Mouse (Mus musculus) right cerebral cortex, adult 18-20 months (tissue): Measurements from ENCODE around the gene Ppp1ca.

Source experiments
- DNase-seq: peaks from one replicate; pipeline ENCODE4 v3.0.0; 2022; ENCODE audit warnings: mixed read lengths

The Ppp1ca gene

DNA sequence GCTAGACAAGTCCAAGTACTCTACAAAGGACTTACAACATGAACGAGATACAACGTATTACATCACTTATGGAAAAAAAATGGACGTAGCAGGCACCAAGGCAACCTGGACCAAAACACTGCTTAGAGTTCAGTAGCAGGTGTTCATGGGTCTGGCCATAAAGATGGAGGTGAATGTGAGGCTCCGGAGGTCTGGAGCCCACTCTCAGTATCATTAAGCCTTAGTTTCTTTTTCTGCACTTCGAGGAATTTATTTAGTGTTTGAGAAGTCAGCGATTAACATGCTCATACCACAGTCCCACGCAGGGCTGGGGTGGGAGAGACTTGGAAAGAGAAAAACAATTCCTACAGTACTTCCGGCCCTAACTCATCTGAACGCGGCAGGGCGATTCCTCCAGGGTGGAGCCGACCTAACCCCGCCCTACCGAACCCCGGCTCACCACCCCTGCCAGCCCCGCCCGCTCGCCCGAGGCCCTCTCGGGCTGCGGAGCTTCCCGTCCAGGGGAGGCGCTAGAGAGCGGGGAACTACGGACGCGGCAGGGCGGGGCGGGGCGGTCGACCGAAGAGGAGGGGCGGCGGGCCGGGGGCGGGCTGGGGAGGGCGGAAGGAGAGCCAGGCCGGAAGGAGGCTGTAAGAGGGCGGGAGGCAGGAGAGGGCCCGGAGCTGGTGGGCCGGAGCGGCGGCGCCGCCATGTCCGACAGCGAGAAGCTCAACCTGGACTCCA is at the start of gene Ppp1ca:
Gene Ppp1ca (plus strand): TSS at position 538 of the 723 bp plus-strand sequence.
- DNase-seq, result peak; percentile 94

DNA sequence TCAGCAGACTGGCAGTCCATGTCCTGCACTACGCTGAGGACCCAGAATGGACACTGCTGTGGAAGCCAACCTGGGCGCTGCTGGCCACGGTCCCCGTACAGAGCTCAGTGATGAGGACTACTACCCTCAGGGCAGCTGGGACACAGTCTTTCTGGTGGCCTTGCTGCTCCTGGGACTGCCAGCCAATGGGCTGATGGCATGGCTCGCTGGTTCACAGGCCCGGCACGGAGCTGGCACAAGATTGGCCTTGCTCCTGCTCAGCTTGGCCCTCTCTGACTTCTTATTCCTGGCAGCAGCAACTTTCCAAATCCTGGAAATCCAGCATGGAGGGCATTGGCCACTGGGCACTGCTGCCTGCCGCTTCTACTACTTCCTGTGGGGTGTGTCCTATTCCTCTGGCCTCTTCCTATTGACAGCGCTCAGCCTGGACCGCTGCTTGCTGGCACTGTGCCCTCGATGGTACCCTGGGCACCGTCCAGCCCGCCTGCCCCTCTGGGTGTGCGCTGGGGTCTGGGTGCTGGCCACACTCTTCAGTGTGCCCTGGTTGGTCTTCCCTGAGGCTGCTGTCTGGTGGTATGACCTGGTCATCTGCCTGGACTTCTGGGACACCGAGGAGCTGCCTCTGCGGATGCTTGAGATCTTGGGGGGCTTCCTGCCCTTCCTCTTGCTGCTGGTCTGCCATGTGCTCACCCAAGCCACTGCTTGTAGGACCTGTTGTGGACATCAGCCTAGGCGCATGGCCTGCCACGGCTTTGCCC is 49.3 kb upstream of the Ppp1ca start:
- DNase-seq, result no peak

DNA sequence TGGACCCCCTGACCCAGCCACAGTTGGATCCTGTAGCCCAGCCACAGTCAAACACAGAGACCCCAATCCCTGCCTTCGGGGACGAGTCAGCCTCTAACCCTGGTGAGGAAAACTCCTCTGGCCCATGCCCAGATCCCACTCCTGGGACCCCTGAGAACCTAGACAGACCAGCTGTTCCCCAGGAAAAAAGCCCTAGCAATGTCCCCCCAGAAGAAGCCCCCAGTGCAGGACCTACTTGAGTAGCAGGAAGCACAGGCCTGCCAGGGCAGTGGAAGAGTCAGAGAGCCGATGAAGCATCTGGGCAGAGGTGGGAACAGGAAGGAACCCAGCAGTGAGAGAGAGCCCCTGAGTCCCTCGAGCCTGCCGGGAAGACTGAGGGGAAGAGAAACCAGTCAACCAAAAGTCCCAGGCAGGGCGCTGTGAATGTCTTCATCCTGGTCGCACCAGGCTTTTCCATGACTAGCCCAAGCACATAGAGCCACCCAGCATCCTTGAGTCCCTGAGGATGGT is 48.1 kb upstream of the Ppp1ca start, which contains the start of gene Cabp4:
Gene Cabp4 (minus strand): TSS at position 275 of the 510 bp plus-strand sequence.
- no peak for DNase-seq

DNA sequence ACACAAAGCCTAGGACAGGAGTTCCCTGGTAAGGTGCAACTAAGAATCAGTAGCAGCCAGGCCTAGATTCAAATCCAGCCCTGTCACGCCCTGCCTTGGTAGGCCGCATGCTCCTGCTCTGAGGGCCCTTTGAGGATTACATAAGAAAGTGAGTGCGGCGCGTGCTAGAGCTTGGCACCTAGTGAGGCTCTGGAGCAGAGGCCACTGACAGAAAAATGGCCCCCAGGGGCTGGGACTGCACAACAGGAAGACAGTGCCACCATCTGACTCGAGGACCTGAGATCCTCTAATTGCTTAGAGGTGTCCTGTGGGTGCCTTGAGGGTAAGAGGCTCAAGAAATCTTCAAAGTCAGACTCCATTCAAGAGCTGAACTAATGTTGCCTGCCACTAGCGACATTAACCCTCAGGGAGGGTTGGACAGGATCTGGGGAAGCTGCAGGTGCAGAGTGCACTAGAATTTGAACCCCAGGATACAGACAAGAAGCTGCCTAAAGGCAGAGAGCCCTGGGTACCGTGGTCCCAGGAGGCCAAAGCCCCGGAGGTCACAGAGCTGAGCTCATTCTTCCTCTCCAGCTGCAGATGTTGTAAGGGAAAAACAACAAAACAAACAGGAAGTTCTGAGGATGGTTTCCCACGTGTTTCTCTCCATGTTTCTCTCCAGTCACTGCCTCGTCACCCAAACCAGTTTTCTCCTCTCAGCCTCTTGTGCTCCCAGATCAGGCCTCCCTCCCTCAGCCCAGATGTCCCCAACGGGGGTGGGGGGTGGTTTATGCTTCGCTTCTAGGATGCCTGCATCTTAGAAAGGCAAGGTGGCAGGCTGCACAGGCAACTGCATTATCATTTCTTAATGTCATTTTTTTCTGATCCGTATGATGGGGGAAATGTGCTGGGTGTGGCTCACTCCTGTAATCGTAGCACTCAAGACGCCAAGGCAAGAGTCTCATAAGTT is 47.0 kb upstream of the Ppp1ca start:
- DNase-seq, result no peak

DNA sequence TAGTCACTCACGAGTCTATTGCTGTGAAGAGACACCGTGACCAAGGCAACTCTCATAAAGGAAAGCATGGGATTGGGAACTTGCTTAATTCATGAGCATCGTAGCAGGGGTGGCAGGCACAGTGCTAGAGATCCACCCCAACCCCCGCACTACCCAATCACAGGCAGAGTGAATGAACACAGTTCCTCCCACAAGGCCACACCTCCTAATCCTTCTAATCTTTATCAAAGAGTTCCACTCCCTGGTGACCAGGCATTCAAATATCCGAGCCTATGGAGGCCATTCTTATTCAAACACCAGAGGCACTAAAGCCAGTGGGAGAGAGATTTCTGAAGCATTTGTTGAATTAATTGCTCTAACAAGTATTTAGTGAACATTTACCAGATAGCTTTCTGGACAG is 45.9 kb upstream of the Ppp1ca start:
- no peak for DNase-seq

DNA sequence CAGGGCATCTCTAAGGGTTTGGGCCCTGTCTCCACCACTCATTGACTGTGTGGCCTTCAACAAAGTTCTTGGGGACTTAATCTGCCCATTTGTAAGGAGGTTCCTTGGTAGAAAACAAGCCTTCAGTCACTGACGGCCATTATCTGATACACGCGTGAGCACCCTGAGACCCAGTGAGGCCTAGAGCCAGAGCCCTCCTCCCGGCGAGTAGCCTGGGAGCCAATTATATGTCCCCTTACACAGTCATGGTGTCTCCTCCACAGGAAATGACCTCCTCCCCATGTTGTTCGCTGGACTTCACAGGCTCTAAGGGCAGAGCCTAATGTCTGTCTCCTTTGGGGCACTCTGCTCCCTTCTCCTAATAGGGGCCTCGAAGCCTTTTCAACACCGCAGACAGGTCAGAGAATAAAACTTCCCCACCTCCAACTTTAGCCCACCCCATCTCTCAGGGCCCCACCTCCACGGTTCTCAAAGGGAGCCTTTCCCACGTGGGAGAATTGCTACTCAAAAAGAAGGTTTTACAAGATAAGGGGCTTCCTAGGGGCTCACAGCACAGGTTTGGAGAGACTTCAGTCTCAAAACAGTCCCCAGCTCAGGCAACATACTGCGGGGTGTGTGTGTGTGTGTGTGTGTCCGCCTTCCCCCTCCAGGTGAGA is 45.4 kb upstream of the Ppp1ca start:
- no peak for DNase-seq

DNA sequence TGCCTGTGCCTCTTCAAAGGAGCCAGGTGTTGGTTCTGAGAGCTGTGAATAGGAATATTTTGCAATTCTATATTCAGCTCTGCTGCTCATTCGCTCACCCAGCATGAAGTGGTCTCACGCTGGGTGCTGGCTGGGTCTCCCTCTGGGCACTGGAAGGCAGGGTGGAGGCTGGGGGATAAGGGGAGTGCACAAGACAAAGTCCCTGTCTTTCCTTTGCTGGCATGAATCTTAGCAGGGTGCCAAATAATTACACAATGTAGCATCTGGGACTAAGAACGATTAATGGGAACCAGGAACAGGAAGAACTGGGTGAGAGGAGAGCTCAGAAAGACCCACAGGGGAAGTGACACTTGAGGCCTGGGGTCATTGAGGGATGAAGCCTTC is 44.9 kb upstream of the Ppp1ca start:
- no peak for DNase-seq

DNA sequence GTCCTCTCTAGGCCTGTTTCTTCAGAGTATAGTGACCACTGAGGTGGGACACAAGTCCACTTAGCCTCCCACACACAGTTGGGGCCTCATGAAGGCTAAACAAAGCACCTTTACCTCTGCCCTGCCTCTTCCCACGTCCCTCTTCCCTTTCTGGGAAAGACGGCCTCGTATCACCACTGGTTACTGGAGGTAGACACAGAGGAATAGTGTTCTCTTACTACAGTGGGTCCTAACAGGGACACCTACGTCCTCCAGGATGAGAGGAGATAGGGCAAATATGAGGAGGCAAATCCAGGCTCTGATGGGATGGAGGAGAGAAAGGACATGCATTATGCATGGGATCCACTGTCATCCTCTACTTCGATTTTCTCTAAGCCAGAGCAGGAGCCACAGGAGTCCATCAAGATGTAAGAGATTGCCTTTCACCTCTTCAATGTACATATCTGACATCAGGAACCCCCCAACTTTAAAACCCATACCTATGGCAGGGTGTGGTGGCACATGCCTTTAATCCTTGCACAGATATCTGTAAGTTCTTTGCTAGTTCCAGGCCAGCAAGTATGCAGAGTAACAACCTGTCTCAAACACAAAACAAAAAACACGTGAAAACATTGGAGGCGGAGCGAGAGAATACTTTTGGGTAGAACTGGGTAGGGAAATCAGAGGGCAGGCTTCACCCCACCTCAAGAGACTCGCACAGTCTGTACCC is 43.9 kb upstream of the Ppp1ca start:
- DNase-seq, result no peak

DNA sequence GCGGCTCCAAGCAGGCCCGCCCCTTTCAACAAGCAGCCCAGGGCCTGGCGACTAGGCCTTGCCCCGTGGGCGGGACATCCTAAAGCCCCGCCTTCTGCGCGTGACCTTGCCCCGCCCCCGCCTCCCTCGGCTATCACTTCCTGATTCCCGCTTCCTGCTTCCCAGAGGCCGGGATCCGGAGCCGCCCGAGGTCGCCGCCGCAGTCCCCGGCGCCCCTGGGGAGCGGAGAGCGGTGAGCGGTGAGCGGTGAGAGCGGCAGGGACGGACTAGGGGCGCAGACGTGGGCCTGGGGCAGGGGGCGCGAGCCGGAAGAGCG is 43.4 kb upstream of the Ppp1ca start, which contains the start of gene Coro1b:
Gene Coro1b (plus strand): TSS at position 129 of the 316 bp plus-strand sequence.
- DNase-seq, result peak; percentile 95

DNA sequence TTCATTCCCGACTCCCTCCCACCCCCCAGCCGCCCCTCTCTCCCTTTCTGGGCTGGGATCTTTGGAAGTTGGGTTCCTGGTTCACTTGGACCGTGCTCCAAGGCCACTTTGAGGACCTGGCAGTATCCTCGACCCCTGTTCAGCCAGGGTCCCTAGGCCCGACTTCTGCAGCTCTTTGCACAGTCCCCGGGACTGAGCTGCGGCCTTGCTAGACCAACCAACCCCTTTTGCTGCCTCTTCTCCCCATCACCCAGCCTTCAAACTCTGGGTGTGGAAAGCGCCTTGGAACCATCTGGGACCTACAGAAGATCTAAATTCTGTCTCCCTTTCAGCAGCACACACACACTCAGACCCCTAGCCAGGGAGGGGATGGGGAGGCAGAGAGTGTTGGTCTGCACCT is 43.0 kb upstream of the Ppp1ca start:
- DNase-seq, result no peak

DNA sequence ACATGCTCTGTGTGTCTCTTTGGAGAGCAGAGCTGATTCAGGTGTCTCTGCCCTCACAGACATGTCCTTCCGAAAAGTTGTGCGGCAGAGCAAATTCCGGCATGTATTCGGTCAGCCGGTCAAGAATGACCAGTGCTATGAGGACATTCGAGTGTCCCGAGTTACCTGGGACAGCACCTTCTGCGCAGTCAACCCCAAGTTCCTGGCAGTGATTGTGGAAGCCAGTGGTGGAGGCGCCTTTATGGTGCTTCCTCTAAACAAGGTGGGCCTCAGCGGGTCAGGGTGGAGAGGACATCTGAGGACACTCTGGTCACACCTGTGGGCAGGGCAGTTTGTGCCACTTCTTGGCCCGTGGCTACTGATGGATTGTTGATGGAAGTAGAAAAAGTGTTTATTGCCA is 42.6 kb upstream of the Ppp1ca start:
- DNase-seq, result no peak

DNA sequence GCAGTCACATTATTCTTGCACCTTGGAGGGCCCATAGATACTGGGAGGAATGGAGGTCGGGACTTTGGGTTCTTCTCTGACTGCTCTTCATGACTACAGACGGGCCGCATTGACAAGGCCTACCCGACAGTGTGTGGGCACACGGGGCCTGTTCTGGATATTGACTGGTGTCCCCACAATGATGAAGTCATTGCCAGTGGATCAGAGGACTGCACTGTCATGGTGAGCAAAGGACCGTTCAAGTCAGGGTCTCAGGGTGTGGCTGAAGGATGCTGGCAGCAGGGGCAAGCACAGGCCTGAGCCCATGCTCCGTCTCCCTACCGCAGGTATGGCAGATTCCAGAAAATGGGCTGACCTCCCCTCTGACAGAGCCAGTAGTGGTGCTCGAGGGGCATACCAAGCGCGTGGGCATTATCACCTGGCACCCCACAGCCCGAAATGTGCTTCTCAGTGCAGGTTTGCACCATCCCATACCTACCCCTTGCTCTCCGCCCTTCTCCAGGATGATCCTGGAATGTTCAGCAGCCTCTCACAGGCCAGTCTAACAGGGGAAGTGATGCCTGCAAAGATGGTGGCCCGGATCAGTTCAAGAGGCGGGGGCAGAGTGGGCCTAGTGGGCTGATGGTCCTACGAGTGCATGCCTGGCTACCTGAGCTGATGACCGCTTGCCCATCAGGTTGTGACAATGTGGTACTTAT is 42.0 kb upstream of the Ppp1ca start:
- no peak for DNase-seq

DNA sequence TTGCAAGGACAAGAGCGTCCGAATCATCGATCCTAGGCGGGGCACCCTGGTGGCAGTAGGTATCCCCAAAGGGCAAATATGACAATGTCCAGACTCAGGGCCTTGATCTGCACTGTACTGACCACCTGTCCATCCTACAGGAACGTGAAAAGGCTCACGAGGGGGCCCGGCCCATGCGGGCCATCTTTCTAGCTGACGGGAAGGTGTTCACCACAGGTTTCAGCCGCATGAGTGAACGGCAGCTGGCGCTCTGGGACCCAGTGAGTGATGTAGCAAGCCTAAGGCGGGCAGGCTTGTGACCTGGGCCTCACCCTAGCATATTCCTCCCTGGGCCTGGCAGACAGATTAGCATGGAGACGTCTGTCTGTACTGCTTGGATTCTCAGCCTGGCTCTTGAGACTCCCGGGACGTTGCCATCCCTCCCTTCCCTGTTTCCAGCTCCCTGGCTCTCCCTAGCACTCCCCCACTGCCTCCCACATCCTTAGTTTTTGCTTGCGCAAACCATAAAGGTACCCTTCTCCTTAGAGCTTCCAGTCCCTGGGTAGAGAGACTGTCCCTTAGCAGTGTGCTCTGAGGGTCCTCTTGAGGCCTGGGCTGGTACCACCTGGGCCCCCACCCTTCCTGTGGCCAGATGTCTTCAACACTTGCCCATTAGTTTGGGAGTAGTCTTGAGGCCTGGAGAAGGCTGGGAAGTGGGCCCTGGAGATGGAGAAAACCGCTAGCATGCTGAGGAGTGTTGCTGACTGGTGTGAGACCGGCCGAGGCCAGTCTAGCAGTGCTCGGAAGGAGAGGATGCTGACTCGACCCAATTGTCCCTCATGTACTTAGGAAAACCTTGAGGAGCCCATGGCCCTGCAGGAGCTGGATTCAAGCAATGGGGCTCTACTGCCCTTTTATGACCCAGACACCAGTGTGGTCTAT is 41.0 kb upstream of the Ppp1ca start:
- DNase-seq, result no peak

DNA sequence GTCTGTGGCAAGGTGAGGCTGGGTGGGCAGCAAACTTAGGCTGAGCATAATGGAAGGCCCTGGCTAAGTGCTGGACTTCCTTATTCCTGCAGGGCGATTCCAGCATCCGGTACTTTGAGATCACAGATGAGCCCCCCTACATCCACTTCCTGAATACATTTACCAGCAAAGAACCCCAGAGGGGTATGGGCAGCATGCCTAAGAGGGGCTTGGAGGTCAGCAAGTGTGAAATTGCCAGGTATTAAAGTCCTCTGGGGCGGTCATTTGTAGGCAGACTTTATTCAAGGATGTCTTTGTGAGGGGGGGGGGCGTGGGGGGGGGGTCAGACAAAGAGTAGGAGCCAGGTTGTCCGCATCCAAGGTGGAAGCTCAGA is 40.4 kb upstream of the Ppp1ca start:
- no peak for DNase-seq

DNA sequence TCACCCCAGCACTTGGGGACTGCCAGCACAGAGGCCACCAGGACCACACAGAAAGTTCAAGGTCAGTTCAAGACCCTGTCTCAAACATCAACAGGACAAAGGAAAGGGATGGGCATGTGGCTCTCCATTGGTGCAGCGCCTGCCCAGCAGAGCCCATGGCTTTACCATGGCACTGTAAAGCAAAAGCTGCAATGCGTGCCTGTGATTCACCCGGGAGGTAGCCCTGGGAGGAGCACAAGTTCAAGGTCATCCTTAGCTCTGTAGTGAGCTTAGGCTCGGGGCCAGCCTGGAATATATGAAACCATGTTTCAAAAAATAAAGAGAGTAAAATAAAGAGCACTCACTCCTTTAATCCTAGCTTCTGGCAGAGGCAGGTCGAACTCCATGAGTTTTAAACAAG is 40.0 kb upstream of the Ppp1ca start:
- no peak for DNase-seq

DNA sequence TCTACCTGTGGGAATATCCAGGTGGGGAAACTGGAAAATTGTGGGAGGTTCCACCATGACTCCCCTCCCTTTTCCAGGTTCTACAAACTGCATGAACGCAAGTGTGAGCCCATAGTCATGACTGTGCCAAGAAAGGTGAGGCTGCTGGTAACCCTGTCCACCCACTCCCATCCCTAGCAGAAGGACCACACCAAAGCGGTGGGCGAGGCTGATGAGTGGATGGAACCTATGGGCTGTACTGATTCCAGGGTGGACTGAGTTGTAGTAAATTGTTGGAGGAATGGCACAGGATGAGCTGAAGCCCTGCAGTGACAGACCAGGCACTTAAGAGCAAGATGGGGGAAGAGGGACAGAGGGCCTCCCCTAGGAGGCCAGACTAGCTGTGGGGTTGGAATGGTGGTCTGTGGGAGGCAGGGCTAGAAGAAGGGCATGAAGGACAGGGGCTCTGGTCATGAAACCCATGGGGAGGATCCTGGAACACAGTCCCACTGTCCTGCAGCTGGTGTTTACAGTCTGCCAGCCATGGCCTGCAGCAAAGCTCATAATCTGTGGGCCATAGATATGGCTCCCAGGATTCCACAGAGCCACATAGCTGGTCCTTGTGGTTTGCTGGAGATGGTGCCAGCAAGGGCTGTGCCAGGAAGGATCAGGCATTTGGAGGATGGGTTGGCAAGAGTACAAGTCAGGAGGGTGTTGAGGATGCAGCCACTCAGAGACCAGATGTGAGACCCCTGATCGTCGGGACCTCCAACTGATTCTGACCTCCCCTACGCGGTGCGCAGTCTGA is 39.2 kb upstream of the Ppp1ca start:
- DNase-seq, result no peak

DNA sequence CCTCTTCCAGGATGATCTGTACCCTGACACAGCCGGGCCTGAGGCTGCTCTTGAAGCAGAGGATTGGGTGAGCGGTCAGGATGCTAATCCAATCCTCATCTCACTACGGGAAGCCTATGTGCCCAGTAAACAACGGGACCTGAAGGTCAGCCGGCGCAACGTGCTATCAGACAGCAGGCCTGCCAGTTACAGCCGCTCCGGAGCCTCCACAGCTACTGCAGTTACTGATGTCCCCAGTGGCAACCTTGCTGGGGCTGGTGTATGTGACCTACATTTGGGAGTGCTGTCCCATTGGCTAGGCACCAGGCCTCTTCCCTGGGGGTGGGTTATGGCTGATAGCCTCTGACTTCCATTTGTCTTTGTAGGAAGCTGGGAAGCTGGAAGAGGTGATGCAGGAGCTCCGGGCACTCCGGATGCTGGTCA is 38.6 kb upstream of the Ppp1ca start, which contains the start of gene Ptprcap:
Gene Ptprcap (plus strand): TSS at position 373 of the 423 bp plus-strand sequence.
- no peak for DNase-seq

DNA sequence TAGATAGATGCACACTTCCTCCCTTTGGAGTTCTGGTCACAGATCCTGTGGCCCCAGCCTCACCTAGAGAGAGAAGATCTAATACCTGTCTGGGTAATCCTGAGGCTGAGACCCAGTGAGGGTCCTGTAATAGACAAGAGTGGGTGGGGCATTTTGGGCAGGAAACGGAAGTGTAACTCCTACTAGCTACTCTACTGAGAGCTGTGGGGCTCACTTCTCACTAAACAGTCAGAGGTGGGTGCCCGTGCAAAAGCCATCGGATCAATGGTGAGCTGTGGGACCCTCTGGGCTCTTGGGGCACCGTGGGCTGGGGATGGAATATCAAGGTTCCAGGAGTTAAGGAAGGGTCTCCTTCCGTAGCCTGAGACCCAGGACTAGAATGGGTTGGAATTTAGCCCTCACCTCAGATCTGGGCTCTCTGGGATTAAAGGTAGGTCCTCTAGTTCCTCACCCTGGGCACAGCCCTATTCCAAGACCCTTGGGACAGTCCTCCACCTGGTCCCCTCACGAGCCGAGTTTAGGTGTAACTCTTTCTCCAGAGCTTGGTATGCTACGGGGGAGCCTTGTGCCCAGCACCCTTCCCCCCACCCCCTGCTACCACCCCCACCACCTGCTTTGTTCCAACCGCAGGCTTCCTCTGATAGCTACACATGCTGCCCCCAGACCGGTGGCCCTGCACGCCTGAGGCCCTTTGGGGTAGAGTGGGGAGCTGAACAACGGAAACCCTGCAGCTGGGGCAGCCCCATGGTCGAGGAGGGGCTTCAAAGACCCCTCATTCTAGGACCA is 37.2 kb upstream of the Ppp1ca start:
- no peak for DNase-seq
